Mouse (Mus musculus) G1E (cell line): Measurements from ENCODE around the gene Arfgap1. TPM values are rescaled to one million over a fixed set of nuclear protein-coding genes. Genes with fewer than 3 reads are reported as not detected.

Experiments used
- ATAC-seq: 2 replicates; pipeline ENCODE4 v1.8.0; 2016; ENCODE audit warnings: mild to moderate bottlenecking; ENCODE audit not compliant: insufficient number of reproducible peaks, poor library complexity, low FRiP score, severe bottlenecking; ENCODE audit errors: extremely low read depth
- DNase-seq: peaks from one replicate; pipeline ENCODE4 v3.0.0; 2012; ENCODE audit warnings: low spot score
- H3K27me3 ChIP-seq: 2 replicates; pipeline ENCODE4 v1.6.1; 2012; ENCODE audit warnings: mild to moderate bottlenecking, low read length, inconsistent platforms; ENCODE audit not compliant: insufficient read depth
- H3K36me3 ChIP-seq: replicated peaks from 2 replicates; pipeline ENCODE3; 2012; ENCODE audit warnings: mild to moderate bottlenecking, inconsistent platforms
- H3K4me1 ChIP-seq: 2 replicates; pipeline ENCODE4 v1.6.1; 2012; ENCODE audit warnings: low read depth, low read length, inconsistent platforms, mixed read lengths; ENCODE audit not compliant: insufficient read depth
- H3K4me3 ChIP-seq: 2 replicates; pipeline ENCODE4 v1.5.1; 2012; ENCODE audit warnings: low read depth, mild to moderate bottlenecking, inconsistent platforms, low read length, moderate library complexity, mixed read lengths
- H3K9me3 ChIP-seq: replicated peaks from 2 replicates; pipeline ENCODE4 v1.6.1; 2012; ENCODE audit warnings: inconsistent platforms
- CTCF ChIP-seq: IDR thresholded peaks from 2 replicates; pipeline ENCODE4 v1.5.1; 2012; ENCODE audit warnings: low read depth, low read length, inconsistent platforms, mixed read lengths
- GATA1 ChIP-seq: IDR thresholded peaks from 2 replicates; pipeline ENCODE4 v1.6.1; 2012; ENCODE audit warnings: borderline replicate concordance, low read length, inconsistent platforms, mixed read lengths
- GATA2 ChIP-seq: IDR thresholded peaks from 2 replicates; pipeline ENCODE4 v1.6.1; 2012; ENCODE audit warnings: low read depth, low read length, inconsistent platforms, borderline replicate concordance
- POLR2AphosphoS5 ChIP-seq: IDR thresholded peaks from 2 replicates; pipeline ENCODE4 v1.6.1; 2012; ENCODE audit warnings: low read depth, low read length, inconsistent platforms; ENCODE audit not compliant: insufficient replicate concordance
- TAL1 ChIP-seq: conservative IDR thresholded peaks from 2 replicates; pipeline ENCODE4 v1.6.1; 2012; ENCODE audit warnings: low read depth, low read length, inconsistent platforms, mixed read lengths
- polyA plus RNA-seq: library from polyadenylated mRNA; stranded (reverse); fragments of >175 nt; gene quantifications from 2 replicates; pipeline ENCODE4 v1.2.3, GENCODE M21; 2012
- total RNA-seq, 2 experiments: library from RNA; stranded (forward) in 1 of 2; stranded (reverse) in 1 of 2; fragments of 200-1000 nt in 1 of 2; fragments of >200 nt in 1 of 2; fragmentation: Nextera tagmentation in 1 of 2; gene quantifications; 2 replicates each; pipeline ENCODE4 v1.2.3; 2014 to 2017

The Arfgap1 gene
- total RNA-seq (2014; fragmentation: Nextera tagmentation) (29.7 and 56.1 TPM in 2 replicates), total RNA-seq (2017) (40.6 and 41.4 TPM in 2 replicates), polyA plus RNA-seq (27.8 and 39.9 TPM in 2 replicates)

DNA sequence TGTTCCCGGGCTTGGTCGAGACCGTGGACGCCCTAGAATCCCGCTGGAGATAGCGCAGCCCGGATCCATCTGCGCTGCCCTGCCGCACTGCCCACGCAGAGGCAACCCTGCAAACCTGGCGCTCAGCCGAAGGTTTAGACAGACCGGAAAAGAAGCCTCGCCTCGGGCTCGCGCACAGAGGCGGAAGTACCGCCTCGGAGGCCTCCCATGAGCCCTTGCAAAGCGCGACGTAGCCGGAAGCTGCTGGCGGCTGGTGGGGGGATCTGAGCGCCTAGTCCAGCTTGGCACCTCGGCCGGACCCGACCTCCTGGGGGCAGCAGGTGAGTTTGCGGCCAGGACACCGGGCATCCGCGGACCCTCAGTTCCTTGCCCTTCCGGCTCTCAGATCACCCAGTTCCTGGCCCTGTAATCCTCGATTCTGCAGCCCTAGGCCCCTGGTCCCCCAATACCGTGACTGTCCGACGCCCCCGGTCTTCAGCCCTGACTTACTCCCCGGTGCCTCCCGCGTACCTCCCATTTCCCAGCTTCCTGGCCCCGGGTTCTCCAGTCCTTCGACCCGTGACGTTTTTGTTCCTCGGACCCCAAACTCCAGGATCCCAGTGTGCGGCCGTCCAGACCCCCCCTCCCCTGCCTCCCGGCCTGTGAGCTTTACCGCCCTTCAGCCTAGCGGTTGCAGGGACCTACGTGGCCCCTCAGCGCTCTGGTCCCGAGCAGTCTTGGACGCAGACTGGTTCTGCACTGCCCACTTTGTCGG, at the start of gene Arfgap1:
Arfgap1 (plus strand) TSS at position 216 of the 754 bp plus-strand sequence.
- TF ChIP-seq GATA1 (no peak), POLR2AphosphoS5 (no peak), CTCF (no peak), GATA2 (no peak)
- H3K9me3 ChIP-seq = no peaks in the 10 kb centered on the region
- H3K4me3 ChIP-seq = peak within 1 kb of the TSS; percentile 85
- peak; percentile 90 for ATAC-seq
- peaks cover 2% of the 10 kb centered on the region; the same call in 1 of the 2 replicates for H3K27me3 ChIP-seq
- peaks cover 36% of the 10 kb centered on the region for H3K36me3 ChIP-seq
- H3K4me1 ChIP-seq = peaks cover 31% of the 10 kb centered on the region
- peak; percentile 98 for DNase-seq

DNA sequence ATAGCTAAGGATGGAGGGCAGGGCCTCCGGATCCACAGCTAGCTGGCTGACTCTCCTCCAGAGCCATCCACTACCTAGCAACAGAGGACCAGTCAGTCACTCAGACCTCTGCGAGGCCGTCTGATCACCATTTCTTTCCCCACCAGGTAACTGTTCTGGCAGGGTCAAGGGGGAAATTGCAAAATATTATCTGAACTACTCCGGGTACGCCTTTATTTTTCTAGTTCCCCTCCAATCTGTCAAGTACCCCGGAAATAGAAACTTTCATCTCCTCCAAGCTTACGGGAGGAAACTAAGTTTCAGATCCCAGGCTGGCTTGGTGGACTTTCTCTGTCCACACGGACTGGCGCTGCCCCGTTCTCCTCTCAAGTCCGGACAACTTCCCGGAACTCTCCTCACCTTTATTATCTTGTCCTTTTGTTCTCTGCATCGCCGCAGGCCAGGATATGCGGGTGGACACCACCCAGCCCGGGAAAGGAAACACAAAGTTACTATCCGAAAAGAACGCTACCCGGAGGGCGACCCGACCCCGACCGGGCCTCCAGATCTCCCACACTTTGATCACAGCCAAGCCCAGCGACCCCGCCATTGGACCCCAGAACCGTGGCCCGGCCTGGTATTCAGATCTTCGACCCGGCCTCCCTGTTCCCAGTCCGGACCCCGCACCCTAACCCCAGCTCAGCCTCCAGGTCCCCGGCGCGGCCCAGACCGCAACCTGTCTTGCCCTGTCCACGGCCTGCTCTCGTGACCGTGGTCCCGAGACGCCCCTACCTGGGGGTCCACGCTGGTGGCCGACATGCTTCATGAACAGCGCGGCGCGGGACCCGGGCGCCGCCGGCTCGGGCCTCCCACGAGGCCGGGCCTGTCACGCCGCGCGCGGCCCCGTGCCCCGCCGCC, 46.9 kb upstream of the Arfgap1 start:
- DNase-seq (peak; percentile 40), ATAC-seq (no peak)
- Histone ChIP-seq H3K4me1 (peaks cover 28% of the 10 kb centered on the region), H3K36me3 (peaks cover 41% of the 10 kb centered on the region), H3K4me3 (peak overlapping the region; percentile 95), H3K27me3 (peaks cover 9% of the 10 kb centered on the region), H3K9me3 (no peaks in the 10 kb centered on the region)
- TF ChIP-seq GATA1 = no peak
- TF ChIP-seq TAL1 = no peak
- TF ChIP-seq GATA2 = no peak
- no peak for TF ChIP-seq POLR2AphosphoS5
- TF ChIP-seq CTCF = no peak

DNA sequence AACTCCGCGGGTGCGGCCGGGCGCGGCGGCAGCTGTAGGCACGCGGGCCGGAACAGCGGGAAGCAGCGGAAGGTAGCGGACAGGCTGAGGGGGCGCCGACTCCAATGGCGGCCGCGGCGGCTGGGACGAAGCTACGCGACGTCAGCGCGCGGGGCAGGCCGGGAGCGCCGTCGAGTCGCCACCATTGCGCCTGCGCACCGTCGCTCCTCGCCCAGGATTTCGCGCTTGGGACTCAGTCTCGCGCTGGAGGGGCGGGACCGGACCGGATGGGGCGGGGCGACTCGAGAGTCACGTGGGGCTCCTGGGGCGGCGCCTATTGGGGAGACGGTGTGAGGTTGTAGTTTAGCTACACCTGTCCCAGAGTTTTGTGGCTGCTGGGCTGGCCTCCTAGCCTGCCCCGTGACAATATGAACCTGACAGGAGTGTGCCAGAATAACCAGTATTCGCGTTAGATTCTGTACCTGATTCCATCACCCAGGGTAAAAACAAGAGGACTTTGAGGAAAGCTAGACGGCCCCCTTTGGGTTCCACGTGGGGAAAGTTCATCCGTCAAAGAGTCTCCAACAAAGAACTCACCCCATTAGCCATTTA, 46.1 kb upstream of the Arfgap1 start, which contains the start of gene Ythdf1:
Ythdf1 (minus strand) TSS at position 140 of the 591 bp plus-strand sequence.
- Histone ChIP-seq H3K36me3 (peaks cover 34% of the 10 kb centered on the region), H3K27me3 (peaks cover 9% of the 10 kb centered on the region), H3K9me3 (no peaks in the 10 kb centered on the region), H3K4me3 (peak within 1 kb of the TSS; percentile 95), H3K4me1 (peaks cover 23% of the 10 kb centered on the region)
- ATAC-seq (peak; percentile 89), DNase-seq (peak; percentile 95)
- TF ChIP-seq POLR2AphosphoS5 = no peak
- no peak for TF ChIP-seq GATA1
- no peak for TF ChIP-seq CTCF
- TF ChIP-seq GATA2 = no peak
- TF ChIP-seq TAL1 = no peak

DNA sequence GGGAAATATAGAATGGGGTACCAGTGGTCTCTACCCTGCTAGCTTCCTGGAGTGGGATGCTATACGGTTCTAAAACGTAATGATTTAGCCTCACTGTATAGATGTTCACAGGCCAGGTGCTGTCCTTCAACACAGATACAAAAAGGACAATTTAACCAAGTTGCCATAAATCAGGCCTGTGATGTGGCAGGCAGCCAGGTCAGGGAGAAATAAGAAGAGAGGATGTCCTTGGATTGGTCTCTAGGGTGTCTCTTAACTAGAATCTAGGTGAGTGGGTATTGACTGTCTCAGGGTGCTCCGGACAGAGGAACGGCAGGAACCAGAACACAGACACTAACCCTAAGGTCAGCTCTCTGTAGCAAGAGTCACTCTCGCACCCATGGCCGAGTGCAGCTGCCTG, 44.3 kb upstream of the Arfgap1 start:
- Histone ChIP-seq H3K36me3 (peaks cover 17% of the 10 kb centered on the region), H3K27me3 (peaks cover 23% of the 10 kb centered on the region), H3K4me1 (peaks cover 18% of the 10 kb centered on the region), H3K4me3 (no peak overlapping the region), H3K9me3 (no peaks in the 10 kb centered on the region)
- no peak for TF ChIP-seq CTCF
- no peak for TF ChIP-seq GATA1
- no peak for TF ChIP-seq GATA2
- TF ChIP-seq POLR2AphosphoS5 = no peak
- TF ChIP-seq TAL1 = no peak
- ATAC-seq = no peak
- DNase-seq = no peak

DNA sequence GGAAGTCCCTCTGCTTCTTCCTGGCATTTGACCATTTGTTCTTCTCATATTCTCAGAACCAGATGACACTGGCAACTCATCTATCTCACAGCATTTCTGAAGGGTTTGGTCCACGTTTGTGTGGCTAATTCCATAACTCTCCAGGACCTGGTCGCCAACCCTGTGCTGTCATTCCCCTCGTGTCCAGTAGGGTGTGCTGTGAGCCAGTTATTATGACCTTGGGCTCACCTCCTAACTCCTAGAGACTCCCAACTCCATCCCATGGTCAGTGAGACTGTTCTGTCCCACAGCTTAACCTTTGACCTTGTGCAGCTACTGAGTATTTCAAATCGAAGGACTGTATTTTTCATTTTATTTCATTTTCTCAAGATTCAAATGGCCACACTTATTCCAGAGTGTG, 41.8 kb upstream of the Arfgap1 start:
- Histone ChIP-seq H3K4me3 (no peak overlapping the region), H3K9me3 (no peaks in the 10 kb centered on the region), H3K27me3 (peaks cover 35% of the 10 kb centered on the region), H3K4me1 (peaks cover 5% of the 10 kb centered on the region), H3K36me3 (no peaks in the 10 kb centered on the region)
- DNase-seq (peak; percentile 54), ATAC-seq (peak; percentile 50; the same call in 1 of the 2 replicates)
- TF ChIP-seq POLR2AphosphoS5 (no peak), CTCF (peak; percentile 94), TAL1 (no peak), GATA2 (no peak), GATA1 (no peak)

DNA sequence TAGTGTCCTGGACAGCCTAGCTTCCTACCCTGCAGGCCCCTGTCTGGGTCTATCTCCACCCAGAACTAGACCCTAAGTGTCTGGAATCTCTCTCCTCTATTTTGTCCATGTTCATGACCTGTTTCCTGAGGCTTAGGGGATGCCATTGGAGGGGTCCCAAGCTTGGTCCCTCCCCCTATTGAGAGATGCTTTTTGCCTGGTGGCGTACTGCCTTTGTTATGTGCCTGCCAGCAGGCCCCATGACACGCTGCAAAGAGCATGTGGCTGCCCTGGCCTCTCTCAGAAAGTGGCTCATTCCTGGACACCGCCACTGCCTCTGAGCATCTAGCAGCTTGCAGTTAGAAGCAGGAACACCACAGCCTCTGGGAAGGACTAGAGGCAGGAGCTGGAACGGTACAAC, 38.3 kb upstream of the Arfgap1 start, which contains the start of gene Birc7:
Birc7 (plus strand) TSS at position 301 of the 400 bp plus-strand sequence.
- Histone ChIP-seq H3K9me3 (no peaks in the 10 kb centered on the region), H3K36me3 (no peaks in the 10 kb centered on the region), H3K27me3 (peaks cover 48% of the 10 kb centered on the region), H3K4me3 (no peak within 1 kb of the TSS), H3K4me1 (no peaks in the 10 kb centered on the region)
- TF ChIP-seq GATA2 = no peak
- no peak for TF ChIP-seq TAL1
- no peak for TF ChIP-seq POLR2AphosphoS5
- TF ChIP-seq GATA1 = no peak
- no peak for TF ChIP-seq CTCF
- DNase-seq = no peak
- no peak for ATAC-seq
